Mouse (Mus musculus) brown adipose tissue, adult 24 weeks (tissue): ENCODE data around the gene E2f4. TPM values are rescaled to one million over a fixed set of nuclear protein-coding genes. Genes with fewer than 3 reads are reported as not detected.
A peak's percentile ranks its signal among the peaks of the same experiment; 100 is the strongest.

ENCODE experiments used
- H3K27ac ChIP-seq: fragments of 200-500 bp; replicated peaks from 2 replicates; pipeline ENCODE4 v1.5.1; 2012; ENCODE audit warnings: low read depth, mild to moderate bottlenecking, low read length
- H3K4me1 ChIP-seq: fragments of 200-500 bp; 2 replicates; pipeline ENCODE4 v1.6.1; 2012; ENCODE audit warnings: low read length, mixed read lengths; ENCODE audit not compliant: control insufficient read depth, insufficient read depth, insufficient read length
- H3K4me3 ChIP-seq: fragments of 200-500 bp; 2 replicates; pipeline ENCODE4 v1.5.1; 2012; ENCODE audit warnings: low read depth, mild to moderate bottlenecking, low read length, moderate library complexity; ENCODE audit not compliant: insufficient read depth
- polyA plus RNA-seq: library from polyadenylated mRNA; stranded (reverse); fragments of >200 nt; gene quantifications from 2 replicates; pipeline ENCODE4 v1.2.4, GENCODE M21; 2012; ENCODE audit not compliant: missing spikeins, insufficient read depth, insufficient read length

E2f4 gene
- polyA plus RNA-seq, 1 experiment = 22.5 TPM

- H3K27ac ChIP-seq = no peak overlapping the region
- no peak overlapping the region for H3K4me3 ChIP-seq
- H3K4me1 ChIP-seq = peaks cover 21% of the 10 kb centered on the region
These were observed 39.1 kb downstream of the E2f4 start for GRCm38 (mm10) chr8:105336373-105337130.

DNA sequence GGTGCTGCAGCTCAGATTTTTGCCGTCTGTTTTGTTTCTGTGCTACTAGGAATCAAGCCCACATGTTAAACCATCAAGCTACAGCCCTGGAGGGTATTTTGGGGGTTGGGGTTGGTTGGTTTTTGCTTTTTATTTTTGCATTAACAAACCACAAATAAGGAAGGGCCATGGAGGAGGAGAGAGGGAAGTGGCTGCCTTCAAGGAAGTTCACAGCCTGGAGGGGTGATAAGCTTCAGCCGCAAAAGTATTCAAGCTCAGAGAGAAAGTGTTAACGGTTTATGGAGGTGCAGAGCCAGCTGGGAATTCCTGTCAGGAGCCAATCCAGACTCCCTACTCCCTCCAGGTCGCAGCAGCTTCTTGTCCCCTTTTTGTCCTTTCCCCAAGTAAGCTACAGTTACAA lies 41.5 kb downstream of the E2f4 start:
- no peak overlapping the region for H3K4me3 ChIP-seq
- H3K27ac ChIP-seq = no peak overlapping the region
- H3K4me1 ChIP-seq = peaks cover 22% of the 10 kb centered on the region

- Histone ChIP-seq H3K4me1 (peaks cover 32% of the 10 kb centered on the region), H3K4me3 (no peak overlapping the region), H3K27ac (peak overlapping the region; percentile 82)
These were observed 42.6 kb downstream of the E2f4 start for GRCm38 (mm10) chr8:105339886-105340635.

DNA sequence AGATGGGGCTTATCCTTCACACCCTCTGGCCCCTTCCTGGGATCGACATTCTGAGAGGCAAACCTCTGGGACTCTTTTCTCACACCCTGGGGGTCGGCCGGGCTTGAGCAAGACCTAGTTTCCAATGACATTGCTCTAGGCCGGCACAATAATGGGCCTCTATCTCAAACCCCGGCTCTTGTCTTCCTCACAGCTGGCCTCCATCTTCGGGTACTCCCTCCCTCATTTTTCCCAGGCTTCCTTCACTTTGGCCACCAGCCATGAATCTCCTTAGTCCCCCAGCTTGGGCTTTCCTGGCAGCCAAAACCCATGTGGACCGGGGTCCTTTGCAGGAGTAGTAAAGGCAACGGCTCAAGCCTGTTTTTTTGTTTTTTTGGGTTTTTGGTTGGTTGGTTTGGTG lies 43.9 kb downstream of the E2f4 start:
- no peak overlapping the region for H3K4me3 ChIP-seq
- peaks cover 38% of the 10 kb centered on the region for H3K4me1 ChIP-seq
- H3K27ac ChIP-seq = 0 out of 2 replicates have a peak overlapping the region, but pooled peaks have one; percentile 27

DNA sequence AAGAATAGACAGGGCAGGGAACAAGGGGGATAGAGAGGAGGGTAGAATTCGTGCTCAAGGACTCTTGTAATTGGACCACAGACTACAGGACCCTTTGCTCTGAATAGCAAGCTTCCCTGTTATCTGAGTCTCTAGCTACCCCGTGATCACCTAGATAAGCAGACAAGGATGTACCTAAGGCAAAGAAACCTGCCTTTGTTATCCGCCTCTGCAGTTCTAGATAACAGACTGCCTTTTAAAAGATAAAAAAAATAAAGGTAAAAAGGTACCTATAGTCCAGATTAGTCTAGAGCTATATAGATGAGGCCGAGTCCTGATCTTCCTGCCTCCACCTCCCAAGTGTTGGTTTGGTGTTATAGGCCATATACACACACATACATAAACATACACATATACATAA lies 45.3 kb downstream of the E2f4 start:
- H3K27ac ChIP-seq = no peak overlapping the region
- H3K4me1 ChIP-seq = peaks cover 38% of the 10 kb centered on the region
- no peak overlapping the region for H3K4me3 ChIP-seq

DNA sequence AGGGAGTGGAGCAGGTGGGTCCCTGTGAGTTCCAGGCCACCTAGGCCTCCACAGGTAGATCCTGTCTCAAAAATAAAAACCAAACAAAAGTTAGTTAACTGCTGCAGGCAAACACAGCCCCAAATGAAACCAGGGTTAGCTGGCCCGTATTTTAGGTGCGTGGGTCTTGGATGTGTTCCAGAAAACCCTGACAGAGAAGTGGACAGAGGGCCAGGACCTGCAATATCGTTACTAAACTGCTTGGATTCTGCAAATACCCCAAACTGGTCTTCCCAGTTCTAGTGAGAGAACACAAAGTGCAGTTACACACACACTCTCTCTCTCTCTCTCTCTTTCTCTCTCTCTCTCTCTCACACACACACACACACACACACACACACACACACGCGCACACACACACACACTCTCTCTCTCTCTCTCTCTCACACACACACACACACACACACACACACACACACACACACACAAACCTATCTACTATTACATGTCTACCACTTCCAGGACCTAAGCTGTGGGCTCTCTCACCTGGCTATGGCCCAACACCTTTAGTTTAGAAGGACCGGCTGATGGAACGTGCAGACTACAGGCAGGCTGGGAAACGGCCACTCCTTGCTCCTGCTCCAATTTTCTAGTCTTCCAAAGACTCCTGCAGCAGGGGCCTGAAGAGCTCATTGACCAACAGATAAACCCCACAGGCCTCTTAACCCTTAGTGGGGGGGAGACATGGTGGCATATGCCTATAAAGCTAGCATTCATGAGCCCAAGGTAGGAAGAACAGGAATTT lies 46.5 kb downstream of the E2f4 start:
- Histone ChIP-seq H3K4me1 (peaks cover 38% of the 10 kb centered on the region), H3K27ac (peak overlapping the region; percentile 79), H3K4me3 (peak overlapping the region; percentile 25)

DNA sequence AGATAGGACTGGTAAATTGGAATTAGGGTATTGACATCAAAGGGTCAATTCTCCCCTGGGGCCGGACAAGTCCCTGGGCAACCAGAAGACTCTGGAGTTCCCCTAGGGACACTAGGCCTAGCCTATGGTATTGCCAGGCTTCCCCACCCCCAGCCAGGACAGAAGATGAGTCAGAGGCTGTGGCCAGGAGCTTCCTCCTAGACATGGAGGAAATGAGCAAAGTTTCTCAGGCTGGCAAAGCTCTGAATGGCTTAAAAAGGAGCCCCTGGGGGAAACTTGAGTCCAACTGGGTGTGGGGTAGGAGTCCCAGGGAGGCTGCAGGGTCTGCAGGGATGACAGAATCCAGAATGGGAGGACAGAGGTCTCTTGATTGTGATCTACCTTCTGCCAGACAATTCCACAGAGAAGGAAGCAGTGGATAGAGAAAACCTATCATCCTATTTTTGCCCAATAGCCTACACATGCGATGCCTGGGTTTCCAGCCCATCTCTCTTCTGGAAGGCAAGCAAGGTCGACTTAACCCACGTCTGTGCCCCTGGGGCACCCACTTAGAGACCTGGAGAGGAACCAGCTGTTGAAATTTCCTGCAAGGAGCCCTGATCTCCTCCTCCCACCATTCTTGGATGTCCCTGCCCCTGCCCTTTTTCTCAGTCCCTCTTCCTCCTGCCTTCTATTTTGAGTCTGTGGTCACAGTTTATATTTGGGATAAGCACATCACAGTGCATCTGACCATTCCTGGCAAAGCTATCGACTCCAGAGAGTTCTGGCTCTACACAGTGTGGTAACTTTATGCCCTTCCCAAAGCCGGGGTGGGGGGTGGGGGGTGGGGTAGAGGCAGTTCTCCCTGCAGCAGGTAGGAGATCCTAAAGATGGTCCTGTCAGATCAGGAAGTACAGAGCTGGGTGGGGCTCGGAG lies 47.9 kb downstream of the E2f4 start:
- Histone ChIP-seq H3K4me1 (peaks cover 29% of the 10 kb centered on the region), H3K27ac (peak overlapping the region; percentile 79), H3K4me3 (peak overlapping the region; percentile 81)

DNA sequence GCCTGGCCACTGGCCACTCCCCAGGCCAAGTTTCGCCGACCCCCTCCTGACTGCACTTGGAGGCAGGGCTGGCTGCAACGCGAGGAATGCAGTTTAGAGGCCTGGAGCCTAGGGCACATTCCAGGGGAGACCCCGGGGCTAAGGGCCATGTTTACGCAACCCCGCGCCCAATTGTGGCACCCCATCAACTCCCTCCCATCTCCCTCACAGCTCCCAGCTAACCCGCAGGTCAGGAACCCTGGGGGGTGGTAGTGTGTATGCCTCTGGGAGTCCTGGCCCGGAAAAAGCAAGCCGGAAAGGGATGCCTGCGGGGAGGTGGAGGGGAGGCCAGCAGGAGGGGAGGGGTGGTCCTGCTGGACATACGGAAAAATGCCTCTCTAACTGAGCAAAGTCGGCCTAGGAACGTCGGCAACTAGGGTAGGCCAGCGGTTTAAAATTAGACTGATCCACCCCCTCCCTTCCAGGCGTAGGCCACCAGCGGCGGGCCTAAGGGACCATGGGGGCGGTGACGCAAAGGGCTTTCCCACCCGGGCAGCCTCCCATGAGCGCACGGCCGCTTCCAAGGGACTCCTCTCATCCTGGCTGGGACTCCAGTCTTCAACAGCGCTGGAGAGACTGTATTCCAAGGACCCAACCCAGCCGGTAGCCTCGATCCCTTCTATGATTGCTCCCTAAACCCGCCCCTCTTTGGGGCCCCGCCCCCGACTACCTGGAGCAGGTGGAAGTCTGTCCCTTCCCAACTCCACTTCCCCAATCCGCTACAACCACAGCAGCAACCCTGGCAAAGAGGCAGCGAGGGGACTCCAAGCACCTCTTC lies 49.4 kb downstream of the E2f4 start:
- H3K4me1 ChIP-seq = peaks cover 16% of the 10 kb centered on the region
- peak overlapping the region; percentile 81 for H3K4me3 ChIP-seq
- peak overlapping the region; percentile 76 for H3K27ac ChIP-seq

DNA sequence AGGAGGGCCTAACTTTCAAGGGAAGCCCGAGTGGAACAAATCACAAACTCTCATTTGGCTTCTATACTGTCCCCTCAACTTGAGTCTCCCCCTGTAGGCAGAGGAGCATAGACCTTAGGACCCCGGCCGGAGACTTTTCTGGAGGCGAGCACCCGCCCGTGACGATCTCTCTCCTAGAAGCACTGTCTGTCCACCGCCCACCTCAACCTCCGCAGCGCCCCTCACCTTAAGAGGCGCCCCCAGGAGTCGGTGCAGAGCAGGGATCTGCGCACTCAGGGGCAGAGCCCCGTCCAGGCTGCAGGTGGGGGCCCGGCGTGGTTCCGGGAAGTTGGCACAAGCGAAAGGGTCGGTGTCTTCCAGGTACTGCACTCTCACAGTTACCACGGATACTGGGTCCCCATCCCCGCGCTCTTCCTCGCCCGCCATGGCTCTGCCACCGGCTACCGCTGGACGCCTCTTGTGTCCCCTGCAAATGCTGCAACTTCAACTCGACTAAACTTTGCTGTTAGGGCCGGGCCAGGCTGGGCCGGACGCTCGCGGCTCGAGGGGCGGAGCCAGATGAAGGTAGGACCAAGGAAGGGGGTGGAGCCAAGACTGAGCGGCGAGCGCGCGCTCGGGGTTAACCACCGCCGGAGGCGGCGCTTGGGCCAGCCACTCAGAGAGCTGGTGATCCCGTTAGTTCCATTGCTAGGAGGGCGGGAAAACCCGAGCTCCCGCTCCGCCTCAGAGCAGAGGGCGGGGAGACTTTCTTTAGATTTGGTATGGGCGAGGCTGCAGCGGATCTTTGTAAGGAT lies 50.2 kb downstream of the E2f4 start, which contains the start of gene Fhod1:
Gene Fhod1 (minus strand): TSS at position 526 of the 794 bp plus-strand sequence.
- H3K4me1 ChIP-seq = peaks cover 16% of the 10 kb centered on the region
- H3K27ac ChIP-seq = peak within 1 kb of the TSS; percentile 76
- H3K4me3 ChIP-seq = peak within 1 kb of the TSS; percentile 81

GRCm38 (mm10) chr8:105348450-105349095 lies 51.1 kb downstream of the E2f4 start, which contains the start of gene Slc9a5:
TSS of gene Slc9a5 (plus strand) at chr8:105348843.
- H3K4me3 ChIP-seq = peak within 1 kb of the TSS; percentile 81
- peak within 1 kb of the TSS; percentile 76 for H3K27ac ChIP-seq
- peaks cover 16% of the 10 kb centered on the region for H3K4me1 ChIP-seq

DNA sequence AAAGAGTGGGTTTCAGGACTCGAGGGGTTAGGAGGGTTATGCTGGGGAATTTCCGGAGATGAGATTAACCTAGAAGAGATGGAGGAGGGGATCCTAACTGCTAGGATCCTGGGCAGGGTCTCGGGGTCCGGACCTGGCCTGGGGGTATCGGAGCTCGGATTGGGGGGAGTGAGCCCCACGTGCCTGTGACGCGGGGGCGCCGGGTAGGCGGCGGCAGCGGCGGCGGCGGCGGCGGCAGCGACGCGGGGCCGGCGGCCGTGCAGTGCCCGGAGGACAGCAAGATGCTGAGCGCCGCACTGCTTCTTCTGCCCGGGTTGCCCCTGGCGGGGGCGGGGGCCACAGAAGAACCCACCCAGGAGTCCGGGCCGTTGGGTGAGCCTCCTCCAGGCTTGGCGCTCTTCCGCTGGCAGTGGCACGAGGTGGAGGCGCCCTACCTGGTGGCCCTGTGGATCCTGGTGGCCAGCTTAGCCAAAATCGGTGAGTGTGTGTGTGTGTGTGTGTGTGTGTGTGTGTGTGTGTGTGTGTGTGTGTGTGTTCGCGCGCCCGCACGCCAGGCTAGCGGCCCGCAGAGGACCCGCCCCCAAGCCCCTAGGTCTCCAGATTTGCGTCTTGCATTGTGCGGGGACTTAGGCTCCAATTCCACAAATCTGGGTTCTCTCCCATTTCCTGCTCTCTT lies 51.8 kb downstream of the E2f4 start:
- peak overlapping the region; percentile 68 for H3K4me3 ChIP-seq
- no peak overlapping the region for H3K27ac ChIP-seq
- peaks cover 14% of the 10 kb centered on the region for H3K4me1 ChIP-seq

GRCm38 (mm10) chr8:105350186-105350585 lies 52.7 kb downstream of the E2f4 start:
- Histone ChIP-seq H3K4me3 (no peak overlapping the region), H3K27ac (no peak overlapping the region), H3K4me1 (peaks cover 10% of the 10 kb centered on the region)
